Mouse (Mus musculus) bone marrow macrophage, adult 2 months (primary cell): ENCODE data around the gene Ccdc59.

ENCODE experiments used
- CTCF ChIP-seq: IDR thresholded peaks from 2 replicates; pipeline ENCODE4 v1.5.1; 2012; ENCODE audit warnings: low read depth, mild to moderate bottlenecking, low read length, moderate library complexity
- POLR2A ChIP-seq: IDR thresholded peaks from 2 replicates; pipeline ENCODE4 v1.6.1; 2012; ENCODE audit warnings: mild to moderate bottlenecking, low read depth, low read length, borderline replicate concordance

DNA sequence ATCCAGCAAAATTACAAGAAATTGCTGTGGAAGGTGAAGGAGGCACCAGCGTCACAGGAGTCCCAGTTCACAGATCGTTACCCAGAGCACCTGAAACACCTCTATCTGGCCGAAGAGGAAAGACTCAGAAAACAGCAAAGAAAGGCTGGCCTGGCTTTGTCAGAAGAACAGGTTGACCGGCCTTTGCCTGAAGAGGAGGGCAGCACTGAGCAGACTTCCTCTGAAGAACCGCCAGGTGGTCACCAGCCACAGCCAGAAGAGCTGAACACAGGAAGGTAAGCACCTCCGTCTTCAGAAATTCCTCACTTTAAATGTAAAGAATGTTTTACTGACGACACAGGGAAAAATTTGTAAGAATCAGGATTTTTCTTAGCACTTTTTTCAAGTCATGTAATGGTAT lies 1.7 kb downstream of the Ccdc59 start:
- no peak for TF ChIP-seq CTCF
- no peak for TF ChIP-seq POLR2A
